Mouse (Mus musculus): Measurements from ENCODE around the gene Pip4k2a.
"Not testable (repeated sequence)": the region's sequence is repeated elsewhere in the genome, so short reads cannot be mapped to it uniquely, and the experiment has no call there.

Pip4k2a gene

DNA sequence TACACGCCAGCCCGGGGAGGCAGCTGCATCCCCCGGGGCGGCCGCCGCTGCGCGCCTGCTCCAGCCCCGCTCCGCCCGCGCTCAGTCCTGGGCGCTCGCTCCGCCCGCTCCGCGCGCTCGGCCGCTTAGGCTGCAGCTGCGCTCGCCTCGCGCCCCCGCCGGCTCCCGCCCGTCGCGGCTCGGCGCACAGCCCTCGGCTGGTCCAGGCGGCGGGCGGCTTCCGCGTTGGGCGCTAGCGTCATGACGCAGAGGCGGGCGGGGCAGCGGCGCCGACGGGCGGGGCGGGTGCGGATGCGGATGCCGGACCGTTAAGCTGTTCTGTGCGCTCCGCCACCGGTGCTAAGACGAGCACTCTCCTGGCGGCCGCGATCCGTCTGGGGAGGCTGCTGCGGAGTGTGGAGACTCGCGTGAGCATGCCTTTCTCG, at the start of gene Pip4k2a, which contains the start of gene 4930426L09Rik:
Pip4k2a (minus strand) TSS at position 73 of the 425 bp plus-strand sequence.
4930426L09Rik (plus strand) TSS at position 290 of the 425 bp plus-strand sequence.
- peak; percentile 71 for DNase-seq (ENCODE audit: low read depth, low spot score)

DNA sequence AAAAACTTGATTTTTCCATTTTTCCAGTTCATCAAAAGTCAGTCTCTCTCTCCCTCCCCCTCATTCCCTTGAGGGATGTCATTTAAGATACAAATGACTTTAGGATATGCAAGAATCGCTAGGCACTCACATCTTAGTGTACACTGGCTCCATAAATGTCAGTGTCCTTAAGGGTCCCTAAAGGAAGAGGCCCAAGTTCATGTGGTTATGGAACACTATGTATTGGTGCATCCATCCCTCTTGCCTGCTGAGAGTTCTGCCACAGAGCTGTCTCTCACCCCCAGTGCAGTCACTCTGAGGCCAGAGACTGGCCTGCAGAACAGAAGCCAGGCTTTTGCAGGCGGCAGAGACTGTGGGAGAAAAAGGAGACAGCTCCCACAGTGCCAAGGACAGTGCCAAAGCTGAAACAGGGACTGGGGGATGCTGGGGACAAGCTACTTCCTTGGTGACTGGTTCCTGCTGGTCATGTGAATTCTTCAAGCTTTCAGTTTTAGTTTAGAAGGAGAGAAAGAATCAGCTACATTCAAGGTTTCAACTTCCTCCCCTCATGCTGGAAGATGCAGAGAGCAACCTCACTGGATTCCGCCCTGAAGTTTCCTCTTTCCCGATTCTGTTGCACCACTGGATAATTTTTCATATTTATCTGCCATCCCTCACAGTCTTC, 40.1 kb upstream of the Pip4k2a start:
- DNase-seq (ENCODE audit: low read depth, low spot score), result no peak

DNA sequence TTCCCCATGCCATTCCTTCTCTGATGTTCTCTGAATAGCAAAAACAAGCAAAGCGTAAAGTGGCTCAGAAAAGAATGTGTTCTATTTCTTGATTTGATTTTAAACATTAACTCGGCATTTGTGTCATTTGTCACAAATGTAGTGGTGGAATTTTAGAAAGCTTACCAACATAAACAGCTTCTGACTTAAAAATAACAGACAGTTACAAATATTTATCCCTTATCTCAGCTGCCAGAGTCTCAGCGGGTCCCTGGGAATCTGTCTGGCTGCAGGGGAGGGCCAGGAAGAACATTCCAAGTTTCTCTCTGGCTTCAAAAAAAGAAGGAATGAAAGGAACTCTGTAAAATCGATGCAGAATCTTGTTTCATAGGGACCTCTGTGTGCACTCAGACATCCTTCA, 39.5 kb upstream of the Pip4k2a start:
- no peak for DNase-seq (ENCODE audit: low read depth, low spot score)

DNA sequence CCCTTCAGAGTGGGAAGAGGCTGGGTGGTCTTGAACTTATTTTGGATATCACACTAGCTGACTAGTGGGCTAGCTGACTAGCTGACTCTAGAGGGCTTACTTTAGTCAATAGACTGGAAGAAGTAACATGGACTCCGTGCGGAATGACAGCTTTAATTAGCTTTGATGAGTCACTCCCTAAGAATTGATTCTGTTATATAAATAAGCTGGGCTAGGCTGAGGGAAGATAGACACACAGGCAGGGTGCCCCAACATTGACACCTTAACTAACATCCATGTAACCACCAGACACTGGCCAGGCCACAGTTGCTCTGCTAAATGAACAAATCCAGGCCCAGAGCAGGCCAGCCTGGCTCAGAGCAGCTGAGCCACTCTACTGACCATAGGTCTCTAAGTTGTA, 26.9 kb upstream of the Pip4k2a start:
- DNase-seq (ENCODE audit: low read depth, low spot score), result no peak

DNA sequence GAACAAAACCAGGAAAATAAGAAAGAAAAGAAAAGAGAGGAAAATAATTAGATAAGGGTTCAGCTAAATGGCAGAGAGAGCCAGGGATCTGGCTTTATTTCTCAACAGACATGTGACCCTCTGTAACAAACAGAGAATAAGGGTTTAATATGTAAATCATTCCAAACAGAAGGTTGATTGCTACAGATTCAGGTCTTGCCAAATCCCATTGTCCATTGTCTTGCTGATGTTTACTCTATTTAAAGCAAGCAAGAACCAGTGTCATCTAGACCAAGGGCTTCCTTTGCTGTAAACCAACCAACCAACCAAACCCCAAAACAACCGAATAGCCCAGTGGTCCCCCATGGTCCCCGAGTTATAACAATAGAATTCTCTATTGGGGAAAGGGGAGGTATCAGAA, 20.1 kb upstream of the Pip4k2a start:
- no peak for DNase-seq (ENCODE audit: low read depth, low spot score)

DNA sequence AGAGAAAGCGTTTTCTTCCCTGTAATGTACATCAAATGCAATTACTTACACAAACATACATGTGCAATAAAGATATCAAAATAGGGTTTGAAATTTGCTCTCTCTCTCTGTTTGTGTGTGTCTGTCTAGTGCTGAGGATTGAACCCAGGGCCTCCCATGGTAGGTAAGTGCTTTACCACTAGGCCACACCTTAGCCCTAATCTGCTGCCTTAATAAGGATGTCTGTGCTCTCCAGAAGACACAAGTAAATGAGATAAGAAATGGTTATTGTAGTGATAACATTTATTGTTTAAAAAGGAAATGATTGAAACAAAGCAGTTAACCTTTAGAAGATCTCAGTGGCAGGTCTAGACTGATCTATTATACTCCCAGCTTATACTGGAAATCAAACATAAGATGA, 18.9 kb upstream of the Pip4k2a start:
- no peak for DNase-seq (ENCODE audit: low read depth, low spot score)

DNA sequence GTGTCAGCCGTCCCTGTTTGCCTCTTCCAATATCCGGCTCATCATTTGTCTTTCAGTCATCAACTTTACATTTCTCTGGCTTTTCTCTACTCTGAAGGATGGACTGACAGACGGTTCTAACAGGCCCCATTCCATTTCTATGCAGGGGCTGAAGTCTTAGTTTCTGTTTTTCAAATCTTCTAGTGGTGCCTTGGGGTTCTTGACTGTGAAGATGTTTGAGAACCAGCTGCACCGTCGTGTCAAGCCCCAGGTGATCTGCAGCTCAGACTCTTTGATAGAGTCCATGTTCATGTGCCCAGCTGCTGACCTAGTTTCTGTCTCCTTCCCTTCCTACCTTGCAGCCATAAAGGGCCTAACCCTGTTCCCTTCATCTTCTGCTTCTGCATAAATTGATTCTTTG, 18.4 kb upstream of the Pip4k2a start:
- no peak for DNase-seq (ENCODE audit: low read depth, low spot score)

DNA sequence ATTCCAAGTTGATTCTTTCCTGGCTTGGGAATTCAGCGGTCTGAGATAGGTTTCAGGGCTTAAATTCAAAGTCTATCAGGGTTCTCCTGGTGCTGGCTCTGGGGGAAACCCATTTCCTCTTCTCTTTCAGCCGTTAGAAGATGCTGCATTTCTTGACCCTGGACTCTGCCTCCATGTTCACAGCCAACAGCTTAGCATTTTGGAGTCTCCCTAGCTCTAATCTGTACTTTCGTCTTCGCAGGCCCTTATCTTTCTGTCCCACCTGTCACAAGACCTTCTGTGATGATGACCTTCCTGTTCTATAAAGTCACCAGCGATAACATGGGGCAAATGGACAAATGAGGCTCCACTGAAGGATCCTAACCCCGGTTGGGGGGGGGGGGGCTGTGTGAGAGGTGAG, 13.5 kb upstream of the Pip4k2a start:
- DNase-seq (ENCODE audit: low read depth, low spot score), result no peak

DNA sequence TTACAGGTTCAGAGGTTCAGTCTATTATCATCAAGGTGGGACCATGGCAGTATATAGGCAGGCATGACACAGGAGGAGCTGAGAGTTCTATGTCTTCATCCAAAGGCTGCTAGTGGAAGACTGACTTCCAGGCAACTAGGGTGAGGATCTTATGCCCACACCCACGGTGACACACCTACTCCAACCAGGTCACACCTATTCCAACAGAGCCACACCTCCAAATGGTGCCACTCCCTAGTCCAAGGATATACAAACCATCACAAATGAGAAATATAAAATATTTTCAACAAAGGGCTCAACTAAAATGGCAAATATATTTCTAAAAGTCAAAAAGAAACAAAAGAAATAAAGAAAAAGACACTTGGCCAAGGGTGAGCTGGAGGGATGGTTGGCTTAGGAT, 12.6 kb upstream of the Pip4k2a start:
- DNase-seq (ENCODE audit: low read depth, low spot score), result not testable (repeated sequence)

DNA sequence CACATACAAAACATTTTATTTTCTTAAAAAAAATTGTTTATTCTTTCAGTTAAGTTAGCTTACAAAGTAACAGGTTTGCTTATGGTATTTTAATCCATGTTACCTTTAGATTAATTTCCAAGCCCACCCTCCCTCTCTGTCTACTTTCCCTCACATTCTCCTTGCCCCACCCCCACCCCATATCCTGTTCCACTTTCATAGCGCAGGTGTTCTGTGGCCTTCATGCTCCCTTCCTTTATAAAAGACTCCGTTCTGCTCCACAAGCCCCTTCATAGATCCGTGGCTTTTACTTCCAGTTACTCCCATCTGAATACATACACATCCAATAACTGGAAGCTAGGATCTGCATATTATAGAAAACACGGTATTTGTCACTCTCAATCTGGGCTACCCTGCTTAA, 9.7 kb upstream of the Pip4k2a start:
- DNase-seq (ENCODE audit: low read depth, low spot score), result no peak

DNA sequence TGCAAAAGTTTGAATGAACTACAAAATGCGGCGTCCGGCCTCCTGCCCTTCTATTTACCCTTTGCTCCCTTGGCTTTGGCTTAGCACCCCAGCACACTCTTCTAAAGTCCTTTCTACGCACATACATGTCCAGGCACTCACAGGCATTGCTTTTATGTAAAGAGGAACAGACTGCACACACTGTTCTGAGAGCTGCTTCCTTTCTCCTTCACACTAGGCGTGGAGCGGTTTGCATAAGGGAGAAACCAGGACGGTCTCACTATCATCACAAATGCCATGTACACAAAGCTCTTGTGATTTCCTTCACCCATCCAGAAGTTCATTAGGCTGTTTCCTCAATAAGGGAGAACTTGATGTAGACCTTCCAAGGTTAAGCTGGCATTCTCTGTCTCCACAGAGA, 8.2 kb upstream of the Pip4k2a start:
- no peak for DNase-seq (ENCODE audit: low read depth, low spot score)

DNA sequence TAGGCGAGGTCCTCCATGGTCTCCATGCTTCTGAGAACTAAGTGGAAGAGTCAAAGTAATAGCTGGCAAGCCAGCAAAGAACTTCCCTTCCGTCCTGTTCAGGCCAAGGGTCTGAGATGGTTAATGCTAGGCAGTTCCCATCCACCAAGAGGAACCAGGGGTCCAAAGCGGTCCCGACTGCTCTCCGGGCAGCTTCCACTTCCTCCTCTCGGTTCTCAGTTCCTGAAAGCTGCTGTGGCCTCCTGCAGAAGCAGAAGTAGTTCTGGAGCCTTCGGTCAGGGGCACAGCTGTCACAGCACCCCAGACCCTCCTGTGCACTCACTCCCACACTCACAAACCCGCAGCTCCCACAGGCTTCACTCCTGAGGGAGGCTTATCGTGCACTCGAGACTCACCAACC, 6.9 kb upstream of the Pip4k2a start:
- DNase-seq (ENCODE audit: low read depth, low spot score), result no peak

DNA sequence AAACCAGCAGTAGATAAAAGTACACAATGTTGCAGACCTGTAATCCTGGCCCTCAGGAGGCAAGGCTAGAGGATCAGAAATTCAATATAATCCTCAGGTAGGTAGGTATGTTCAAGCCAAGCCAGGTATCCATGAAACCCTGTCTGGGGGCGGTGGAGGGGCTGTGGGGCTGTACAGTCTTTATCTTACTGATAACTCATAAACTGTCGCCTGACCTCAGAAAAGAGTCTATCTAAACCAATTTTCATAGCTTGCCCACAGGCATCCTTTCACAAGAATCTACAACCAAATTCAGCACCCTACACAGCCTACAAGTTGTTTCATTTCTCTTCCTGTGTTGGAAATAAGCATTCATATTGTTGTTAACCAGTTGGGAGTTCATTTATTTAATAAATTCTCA, 1.5 kb upstream of the Pip4k2a start:
- DNase-seq (ENCODE audit: low read depth, low spot score), result no peak

DNA sequence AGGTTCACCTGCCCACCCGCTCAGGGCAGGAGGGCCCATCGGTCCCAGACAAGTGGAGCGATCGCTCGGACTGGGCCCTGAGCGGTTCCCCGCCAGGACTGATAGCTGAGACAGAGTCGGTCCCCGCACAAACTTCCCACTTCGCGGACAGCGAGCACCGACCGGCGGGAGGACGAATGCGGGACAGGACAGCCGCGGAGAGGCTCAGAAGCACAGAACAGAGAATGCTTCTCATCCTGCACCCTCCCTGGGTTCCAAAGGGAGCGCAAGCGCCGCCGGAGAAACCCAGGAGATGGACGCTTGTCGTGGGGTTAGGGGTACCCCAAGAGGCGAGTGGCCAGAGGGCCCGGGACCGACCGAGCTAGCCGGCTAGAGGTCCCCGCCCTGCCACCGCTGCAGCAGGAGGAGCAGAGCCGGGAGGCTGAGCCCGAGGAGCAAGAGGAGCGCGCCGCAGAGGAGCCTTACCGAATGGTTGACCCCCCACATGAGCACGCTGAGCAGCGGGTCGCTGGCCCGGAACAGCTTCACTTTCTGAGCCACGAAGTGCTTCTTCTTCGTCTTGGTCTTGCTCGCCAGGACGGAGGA, 447 bp downstream of the Pip4k2a start:
- DNase-seq (ENCODE audit: low read depth, low spot score), result no peak

DNA sequence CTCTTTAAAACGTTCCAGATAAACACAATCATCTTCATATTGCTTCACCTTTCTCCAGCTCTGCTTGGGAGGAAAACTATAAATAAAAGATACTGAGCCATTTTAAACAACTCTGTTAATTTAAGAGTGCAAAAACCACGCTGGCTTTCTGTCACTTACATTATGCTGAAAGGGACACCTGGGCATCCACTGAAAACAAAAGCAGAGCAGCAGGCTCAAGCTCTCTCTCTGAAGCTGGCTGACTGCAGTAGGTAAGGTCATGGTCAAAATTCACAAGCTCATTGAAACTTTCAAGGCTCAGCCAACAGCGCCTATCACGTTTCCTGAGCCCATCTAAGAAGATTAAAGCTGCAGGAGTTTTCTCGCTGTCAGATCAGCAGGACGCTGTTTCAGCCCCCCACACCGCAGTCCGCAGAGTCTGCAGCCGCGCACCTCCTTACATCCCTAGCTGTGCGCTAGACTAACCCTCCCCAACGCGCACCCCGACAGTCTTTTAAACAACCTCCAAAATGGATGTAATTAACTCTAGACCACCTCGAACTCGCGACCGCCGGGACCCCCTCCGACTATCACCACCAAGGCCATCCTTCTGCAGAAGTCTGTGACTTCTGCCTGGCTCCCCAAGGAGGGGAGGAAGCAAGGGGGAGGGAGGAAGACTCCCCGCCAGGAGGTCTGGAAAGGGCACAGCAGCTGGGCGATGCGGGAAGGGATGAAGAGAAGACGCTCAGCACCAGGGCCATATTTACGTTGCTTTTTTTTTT, 1.3 kb downstream of the Pip4k2a start:
- no peak for DNase-seq (ENCODE audit: low read depth, low spot score)

DNA sequence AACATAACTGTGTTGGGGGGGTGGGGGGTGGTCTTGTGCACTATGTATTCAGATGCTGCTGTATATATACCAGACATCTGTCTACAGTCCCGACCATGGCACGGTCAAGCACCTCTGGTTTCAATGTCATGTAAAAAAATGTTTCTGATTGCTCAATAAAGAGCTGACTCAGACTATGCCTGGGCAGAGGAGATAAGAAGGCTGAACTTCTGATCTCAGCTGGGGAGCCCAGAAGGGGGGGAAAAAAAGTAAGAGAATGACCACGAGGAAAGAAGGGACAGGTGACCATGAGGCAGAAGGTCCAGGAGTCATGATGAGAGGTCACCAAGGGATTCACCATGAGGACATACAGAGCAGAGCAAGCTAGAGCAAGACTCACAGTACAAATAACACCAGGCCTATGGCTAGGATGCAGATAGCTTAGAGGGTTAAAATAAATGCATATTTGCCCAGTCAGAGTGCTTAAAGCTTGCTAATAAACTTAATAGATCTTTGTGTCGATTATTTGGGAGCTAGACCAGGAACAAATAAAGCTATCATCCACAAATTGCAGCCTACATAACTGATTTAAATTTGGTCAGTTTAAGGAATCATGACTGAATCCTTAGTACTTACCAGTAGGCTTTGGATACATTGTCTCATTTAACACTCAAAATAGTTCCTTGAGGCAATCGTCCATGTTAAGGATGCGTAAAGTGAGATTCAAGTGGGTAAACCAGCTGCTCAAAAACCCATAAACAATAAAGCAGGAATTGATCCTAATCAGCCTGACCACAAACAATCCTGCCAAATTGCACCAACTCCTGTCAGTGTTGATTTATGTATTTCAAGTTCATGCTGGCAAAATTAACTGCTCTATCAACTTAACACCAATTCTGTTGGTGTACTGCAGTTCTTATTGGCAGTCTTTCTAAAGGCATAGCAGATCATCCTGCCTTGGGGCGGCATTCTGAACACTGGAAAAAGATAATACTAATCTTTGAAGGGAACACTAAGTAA, 5.1 kb downstream of the Pip4k2a start:
- DNase-seq (ENCODE audit: low read depth, low spot score), result no peak

DNA sequence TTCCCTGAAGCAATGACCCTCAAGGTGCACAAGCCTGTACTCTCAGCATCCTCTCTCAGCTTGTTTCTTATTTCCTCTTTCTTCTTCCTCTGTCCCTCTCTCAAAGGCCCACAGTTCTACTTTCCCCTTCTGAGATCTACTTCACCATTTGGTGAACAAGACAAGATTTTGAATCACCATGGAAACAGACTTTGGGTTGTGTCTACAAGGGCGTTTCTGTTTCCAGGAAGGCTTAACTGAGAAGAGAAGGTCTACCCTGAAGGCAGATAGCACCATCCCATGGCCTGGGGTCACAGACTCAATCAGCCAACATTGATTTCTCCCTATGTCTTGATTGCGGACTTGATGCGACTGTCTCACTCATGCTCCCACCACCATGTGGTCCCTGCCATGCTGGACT, 9.0 kb downstream of the Pip4k2a start:
- no peak for DNase-seq (ENCODE audit: low read depth, low spot score)

DNA sequence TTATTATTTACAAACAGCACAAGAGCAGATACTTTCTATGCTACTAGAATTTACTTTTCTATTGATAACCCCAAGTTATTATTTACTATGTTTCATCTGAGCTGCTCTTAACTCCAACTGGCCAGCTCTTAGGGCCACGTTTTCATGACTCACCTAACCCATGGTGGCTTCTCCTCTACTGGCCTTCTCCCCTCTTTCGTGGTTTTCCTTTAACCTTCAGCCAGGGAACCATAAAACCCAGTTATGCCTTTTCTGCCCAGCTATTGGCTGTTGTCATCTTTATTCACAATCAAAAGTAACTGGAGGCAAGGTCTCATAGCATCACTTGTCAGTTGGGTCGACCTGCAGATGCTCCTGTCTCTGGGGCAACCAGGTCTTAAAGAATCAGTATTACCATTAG, 12.4 kb downstream of the Pip4k2a start:
- no peak for DNase-seq (ENCODE audit: low read depth, low spot score)

DNA sequence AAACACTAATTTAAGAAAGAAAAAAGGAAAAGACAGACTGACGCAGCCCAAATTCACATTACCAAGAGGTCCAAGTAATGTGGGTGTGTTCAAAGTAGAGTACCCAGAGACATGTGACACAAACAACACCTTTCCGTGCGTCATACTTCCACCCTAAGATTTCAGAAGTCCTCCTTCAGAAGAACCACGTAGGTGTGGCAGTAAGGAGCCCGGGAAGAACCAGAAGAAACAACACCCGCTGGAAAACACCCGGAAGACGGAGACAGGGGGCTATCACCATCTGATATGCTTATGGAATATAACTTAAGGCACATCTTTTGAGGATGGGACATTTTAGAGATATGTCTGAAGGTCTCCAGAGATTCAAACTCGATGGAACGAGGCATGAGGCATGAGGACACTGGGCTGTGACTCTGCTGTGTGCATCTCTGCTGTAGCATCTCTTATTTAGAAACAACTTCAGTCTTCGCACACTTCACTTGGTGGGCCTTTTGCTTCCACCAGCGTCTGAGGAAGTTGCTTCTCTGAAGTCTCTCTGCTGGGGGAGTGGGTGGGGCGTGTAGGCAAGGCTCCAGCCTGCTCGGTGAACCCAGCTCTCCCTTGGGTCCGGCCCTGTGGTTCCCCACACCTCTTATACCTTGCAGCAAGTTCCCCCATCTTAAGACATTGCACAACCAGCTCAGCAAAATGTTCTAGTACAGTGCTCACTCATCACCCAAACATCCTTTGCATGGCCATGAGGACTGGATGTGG, 13.7 kb downstream of the Pip4k2a start:
- no peak for DNase-seq (ENCODE audit: low read depth, low spot score)

DNA sequence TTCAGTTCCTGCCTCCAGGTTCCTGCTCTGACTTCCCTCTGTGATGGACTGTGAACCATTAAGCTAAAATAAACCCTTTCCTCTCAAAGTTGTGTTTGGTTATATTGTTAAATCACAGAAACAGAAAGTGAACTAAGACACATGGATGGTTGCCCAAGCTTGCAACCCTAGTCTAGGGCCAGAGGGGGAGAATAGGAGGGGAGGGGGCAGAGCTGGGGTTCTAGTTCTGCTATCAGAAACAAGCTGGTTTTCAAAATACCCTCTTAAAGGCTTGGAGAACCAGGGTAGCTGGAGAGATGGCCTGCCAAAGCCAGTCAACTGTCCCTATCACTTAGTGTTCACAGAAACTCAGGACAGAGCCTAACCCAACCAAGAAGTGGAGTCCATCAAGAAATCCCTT, 14.4 kb downstream of the Pip4k2a start:
- DNase-seq (ENCODE audit: low read depth, low spot score), result no peak

DNA sequence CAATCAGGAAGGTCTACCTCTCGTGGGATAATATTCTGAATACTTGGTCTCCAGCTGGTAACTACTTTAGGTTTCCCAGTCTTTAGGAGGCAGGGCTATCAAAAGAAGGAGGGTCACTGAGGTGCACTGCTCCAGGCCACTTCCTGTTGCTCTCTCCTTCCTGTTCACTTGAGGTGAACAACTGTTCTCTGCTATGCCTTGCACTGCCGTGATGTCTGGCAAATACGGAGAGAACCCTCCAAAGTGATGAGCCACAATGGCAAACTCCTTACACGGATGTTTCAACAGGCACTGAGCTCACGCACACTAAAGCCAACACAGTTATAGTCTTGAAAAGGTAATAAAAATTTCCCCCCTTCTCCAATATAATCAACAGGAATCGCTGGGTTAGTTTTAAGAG, 15.3 kb downstream of the Pip4k2a start:
- DNase-seq (ENCODE audit: low read depth, low spot score), result no peak
